Mouse (Mus musculus) activated CD4-positive, CD25-positive, alpha-beta regulatory T cell, adult 9 weeks (primary cell): ENCODE data around the gene Abcc2. TPM values are rescaled to one million over a fixed set of nuclear protein-coding genes. Genes with fewer than 3 reads are reported as not detected.

Experiments used
- polyA plus RNA-seq: library from polyadenylated mRNA; unstranded; fragments of 100-300 nt; shearing (Covaris generic); gene quantifications from one replicate; pipeline ENCODE4 v1.2.1, GENCODE M21; 2017

The Abcc2 gene
- polyA plus RNA-seq = not detected

GRCm38 (mm10) chr19:43781980-43782379, at the start of gene Abcc2:
TSS of gene Abcc2 (plus strand) at chr19:43782192.

GRCm38 (mm10) chr19:43752489-43753225, 29.3 kb upstream of the Abcc2 start, which contains the start of the genes Cutc and Cox15:
TSS of gene Cutc (plus strand) at chr19:43752996.
TSS of gene Cox15 (minus strand) at chr19:43753000.

Other genes with a start within 250 kb of the Abcc2 start
- gene Nkx2-3, start 169.9 kb upstream of the Abcc2 start, polyA plus RNA-seq = not detected
- gene Slc25a28, start 107.3 kb upstream of the Abcc2 start, polyA plus RNA-seq = 5.1 TPM
- gene Entpd7, start 92.5 kb upstream of the Abcc2 start, polyA plus RNA-seq = 5.1 TPM
- gene Cutc, start 29.2 kb upstream of the Abcc2 start, polyA plus RNA-seq = 13.1 TPM
- 38.1 TPM for gene Cox15, start 29.2 kb upstream of the Abcc2 start, polyA plus RNA-seq
- gene Dnmbp, start 158.0 kb downstream of the Abcc2 start, polyA plus RNA-seq = 7.9 TPM
- not detected for gene Cpn1, start 204.4 kb downstream of the Abcc2 start, polyA plus RNA-seq
- gene Cyp2c23, start 247.0 kb downstream of the Abcc2 start, polyA plus RNA-seq = not detected